Mouse (Mus musculus) spleen, postnatal 4 days (tissue): ENCODE results near the gene Gm5168.
"Not testable (repeated sequence)": the region's sequence is repeated elsewhere in the genome, so short reads cannot be mapped to it uniquely, and the experiment has no call there.

Source experiments
- DNase-seq, 2 experiments: peaks; one replicate each; pipeline ENCODE4 v3.0.0; 2022; ENCODE audit warnings: low spot score in 2 of 2

Gm5168 gene

DNA sequence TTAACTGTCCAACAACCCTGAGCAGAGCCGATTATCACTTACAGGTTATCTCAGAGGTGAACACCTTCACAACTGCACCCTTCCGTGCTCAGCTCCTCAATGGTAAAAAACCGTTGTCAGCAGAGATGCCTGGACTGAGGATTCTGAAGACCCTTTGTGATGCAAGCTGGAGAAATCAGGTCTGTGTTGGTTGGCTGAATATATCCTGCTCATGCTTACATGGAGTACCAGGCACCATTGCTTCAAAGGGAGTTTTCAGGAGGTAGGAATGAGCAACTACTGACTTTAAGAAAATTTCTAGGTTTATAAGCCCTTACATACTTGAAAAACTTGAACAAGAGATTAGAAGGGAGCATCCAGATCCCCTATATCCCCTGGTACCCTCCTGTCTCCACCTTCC lies at the start of gene Gm5168:
Gene Gm5168, minus strand, starts transcription at position 101 of the 400 bp plus-strand sequence.
- not testable (repeated sequence) for DNase-seq
